Mouse (Mus musculus): Measurements from ENCODE around the gene Cyp4f39. TPM values are rescaled to one million over a fixed set of nuclear protein-coding genes. Genes with fewer than 3 reads are reported as not detected.
"Not testable (repeated sequence)": the region's sequence is repeated elsewhere in the genome, so short reads cannot be mapped to it uniquely, and the experiment has no call there.

Cyp4f39 gene
- polyA plus RNA-seq, 1 experiment from 2014 or later, result 8.9 TPM

DNA sequence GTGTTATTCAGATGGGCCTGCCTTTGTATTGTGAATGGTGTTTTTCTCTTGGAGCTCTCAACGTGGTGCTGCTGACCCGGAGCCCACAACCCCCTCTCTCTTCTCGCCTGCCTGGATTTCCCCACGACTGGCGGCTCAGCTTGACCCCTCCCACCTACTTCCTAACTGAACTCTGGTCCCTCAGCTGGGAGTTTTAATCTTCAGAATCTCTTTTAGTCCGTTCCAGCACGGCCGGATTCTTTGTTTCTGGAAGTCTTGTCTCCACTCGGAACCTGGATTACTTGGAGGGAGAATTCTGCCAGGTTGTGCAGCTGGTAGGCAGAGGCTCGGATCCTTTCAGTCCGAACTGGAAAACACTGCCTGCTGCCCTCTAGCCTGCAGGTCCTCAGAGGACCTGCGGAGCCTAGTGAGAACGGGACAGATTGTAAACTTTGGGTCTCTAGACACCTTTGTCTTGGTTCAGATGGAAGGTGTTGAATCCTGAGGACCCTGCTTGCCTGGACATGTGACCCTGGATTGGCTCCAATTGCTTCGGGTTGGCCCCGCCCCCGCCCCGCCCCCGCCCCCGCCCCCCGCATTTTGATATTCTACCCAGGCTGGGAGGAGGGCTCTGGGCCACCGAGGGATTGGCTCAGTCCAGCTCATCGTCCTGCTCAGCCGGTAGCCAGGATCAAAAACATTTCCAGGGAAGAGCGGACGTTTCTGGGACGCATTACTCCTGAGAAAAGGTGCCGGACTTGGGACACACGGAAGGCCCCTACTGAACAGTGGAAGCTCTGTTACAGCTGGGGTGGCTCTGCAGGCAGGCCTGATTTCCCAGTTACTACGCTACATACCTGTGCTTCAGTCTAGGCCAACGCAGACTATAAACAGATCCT, 53.6 kb downstream of the Cyp4f39 start, which contains the start of gene Cyp4f17:
Gene Cyp4f17 (plus strand): TSS at position 200 of the 878 bp plus-strand sequence.
- no peaks in the 10 kb centered on the region for H3K27me3 ChIP-seq (replicated peaks)
- under 1% methylated on average over 30 of the region's 30 CpGs for WGBS
- no peaks in the 10 kb centered on the region for H3K36me3 ChIP-seq
- H3K9me3 ChIP-seq, result no peaks in the 10 kb centered on the region
- H3K27ac ChIP-seq, result peak within 1 kb of the TSS; percentile 68
- H3K9ac ChIP-seq, result peak within 1 kb of the TSS; percentile 24
- peak; percentile 86 for ATAC-seq (ENCODE audit: insufficient read depth, low FRiP score, low read depth)
- H3K4me1 ChIP-seq, result peaks cover 7% of the 10 kb centered on the region
- H3K4me2 ChIP-seq, result peak within 1 kb of the TSS; percentile 88
- peak within 1 kb of the TSS; percentile 46 for H3K4me3 ChIP-seq (replicated peaks)

DNA sequence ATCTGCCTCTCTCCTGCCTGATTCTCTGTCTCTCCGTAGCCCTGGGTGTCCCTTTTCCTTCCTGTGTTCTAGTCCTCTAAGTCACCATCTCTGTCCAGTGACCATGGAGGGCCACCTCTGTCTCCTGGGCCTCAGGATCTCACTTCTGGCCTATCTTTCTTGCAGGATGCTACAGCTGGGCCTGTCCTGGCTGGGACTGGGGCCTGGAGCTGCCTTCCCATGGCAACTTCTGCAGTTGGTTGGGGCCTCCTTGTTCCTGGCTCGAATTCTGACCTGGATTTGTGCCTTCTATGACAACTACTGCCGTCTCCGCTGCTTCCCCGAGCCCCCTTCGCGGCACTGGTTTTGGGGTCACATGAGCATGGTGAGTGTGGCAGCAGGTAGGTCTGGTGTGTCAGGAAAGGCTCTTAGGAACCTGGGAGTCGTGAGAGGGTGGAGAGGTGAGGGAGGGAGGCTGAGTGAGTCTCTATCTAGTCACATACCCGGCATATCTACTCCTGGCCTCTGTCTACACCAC, 54.3 kb downstream of the Cyp4f39 start:
- Histone ChIP-seq H3K27ac (peak overlapping the region; percentile 56; the same call in 1 of the 2 replicates), H3K4me1 (peaks cover 7% of the 10 kb centered on the region), H3K9ac (peak overlapping the region; percentile 9; the same call in 1 of the 2 replicates), H3K4me3 (replicated peaks) (peak overlapping the region; percentile 46), H3K4me2 (peak overlapping the region; percentile 88), H3K27me3 (replicated peaks) (no peaks in the 10 kb centered on the region), H3K9me3 (no peaks in the 10 kb centered on the region), H3K36me3 (no peaks in the 10 kb centered on the region)
- 0 out of 2 replicates have a peak, but pooled peaks have one; percentile 16 for ATAC-seq (ENCODE audit: insufficient read depth, low FRiP score, low read depth)
- WGBS, result 38% methylated on average over 9 of the region's 9 CpGs

DNA sequence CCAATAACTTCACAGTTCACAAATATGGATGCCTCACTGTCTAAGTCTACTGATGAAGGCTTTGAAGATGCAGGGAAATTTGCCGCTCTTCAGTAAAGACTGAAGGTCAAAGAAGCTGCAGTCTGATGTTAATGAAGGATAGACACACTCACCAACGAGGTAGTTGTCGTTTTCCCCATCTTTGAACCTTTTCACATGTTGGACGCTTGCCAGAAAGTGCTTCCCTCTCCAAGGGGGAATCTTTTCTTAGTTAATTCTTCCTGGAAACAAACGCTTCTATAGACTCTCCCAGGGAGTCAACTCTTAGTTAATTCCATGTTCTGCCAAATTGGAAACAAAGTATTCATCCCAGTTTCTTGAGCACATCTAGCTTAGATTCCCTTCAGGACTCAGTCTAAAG, 63.6 kb downstream of the Cyp4f39 start:
- Histone ChIP-seq H3K9me3 (no peaks in the 10 kb centered on the region), H3K27me3 (replicated peaks) (no peaks in the 10 kb centered on the region), H3K9ac (no peak overlapping the region), H3K4me1 (no peaks in the 10 kb centered on the region), H3K36me3 (no peaks in the 10 kb centered on the region), H3K27ac (no peak overlapping the region), H3K4me2 (no peak overlapping the region), H3K4me3 (replicated peaks) (no peak overlapping the region)
- WGBS, result 75% methylated on average over 5 of the region's 5 CpGs
- no peak for ATAC-seq (ENCODE audit: insufficient read depth, low FRiP score, low read depth)

DNA sequence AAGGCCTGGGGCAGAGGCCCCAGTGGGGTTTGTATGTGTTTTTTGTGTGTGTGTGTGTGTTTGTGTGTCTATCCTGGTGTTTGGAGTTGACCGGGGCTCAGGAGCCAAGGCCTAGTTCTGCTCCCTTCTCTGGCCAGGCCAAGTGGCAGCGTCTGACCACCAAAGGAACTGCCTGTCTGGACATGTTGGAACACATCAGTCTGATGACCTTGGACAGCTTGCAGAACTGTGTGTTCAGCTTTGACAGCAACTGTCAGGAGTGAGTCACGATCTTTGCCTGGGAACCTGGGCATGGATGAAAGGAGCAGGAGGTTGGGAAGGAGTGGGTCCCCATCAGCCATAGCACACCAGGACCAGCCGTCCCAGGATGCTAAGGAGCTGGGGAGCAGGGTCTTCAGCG, 69.5 kb downstream of the Cyp4f39 start:
- H3K4me1 ChIP-seq, result no peaks in the 10 kb centered on the region
- ATAC-seq (ENCODE audit: insufficient read depth, low FRiP score, low read depth), result no peak
- H3K9ac ChIP-seq, result no peak overlapping the region
- no peaks in the 10 kb centered on the region for H3K36me3 ChIP-seq
- H3K27me3 ChIP-seq (replicated peaks), result no peaks in the 10 kb centered on the region
- no peak overlapping the region for H3K4me3 ChIP-seq (replicated peaks)
- no peak overlapping the region for H3K27ac ChIP-seq
- no peaks in the 10 kb centered on the region for H3K9me3 ChIP-seq
- 82% methylated on average over 5 of the region's 5 CpGs for WGBS
- H3K4me2 ChIP-seq, result no peak overlapping the region

DNA sequence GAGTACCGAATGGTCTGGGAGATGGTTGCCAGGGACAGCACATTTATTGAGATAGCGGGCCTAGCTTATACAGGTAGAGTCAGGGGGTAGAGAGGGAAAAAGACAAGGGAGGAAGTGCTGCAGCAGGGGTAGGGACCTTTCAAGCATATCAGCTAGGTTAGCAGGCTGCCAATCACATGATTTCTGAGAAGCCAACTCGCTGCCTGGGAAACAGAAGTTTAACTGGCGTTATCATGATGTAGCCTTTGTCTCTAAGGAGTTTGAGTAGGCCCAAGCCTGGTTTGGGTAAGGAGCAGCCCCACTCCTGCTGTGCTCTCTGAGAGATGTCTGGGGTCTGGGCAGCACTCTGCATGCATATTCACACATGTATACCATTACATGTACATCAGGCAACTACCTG, 69.9 kb downstream of the Cyp4f39 start:
- Histone ChIP-seq H3K27ac (no peak overlapping the region), H3K4me1 (no peaks in the 10 kb centered on the region), H3K4me3 (replicated peaks) (no peak overlapping the region), H3K27me3 (replicated peaks) (no peaks in the 10 kb centered on the region), H3K9me3 (no peaks in the 10 kb centered on the region), H3K9ac (no peak overlapping the region), H3K36me3 (no peaks in the 10 kb centered on the region), H3K4me2 (no peak overlapping the region)
- WGBS, result 93% methylated on average over 4 of the region's 4 CpGs
- ATAC-seq (ENCODE audit: insufficient read depth, low FRiP score, low read depth), result no peak

DNA sequence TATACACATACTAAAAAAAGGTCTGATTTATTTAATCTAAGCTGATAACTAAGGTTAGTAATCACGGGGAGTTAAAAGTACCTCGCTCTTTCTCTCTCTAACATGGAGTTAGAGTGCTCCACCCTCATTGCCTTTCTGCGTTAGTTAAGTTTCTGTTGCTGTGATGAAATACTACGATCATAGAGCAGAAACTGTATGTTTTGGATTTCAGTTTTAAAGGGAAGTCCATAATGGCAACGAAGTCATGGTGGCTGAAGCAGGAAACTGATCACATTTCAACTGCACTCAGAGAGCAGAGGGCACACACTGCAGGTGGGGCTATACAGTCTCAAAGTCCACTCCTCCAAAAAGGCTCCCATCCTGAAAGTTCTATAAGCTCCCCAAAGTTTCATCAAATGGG, 70.3 kb downstream of the Cyp4f39 start:
- Histone ChIP-seq H3K4me2 (no peak overlapping the region), H3K4me1 (no peaks in the 10 kb centered on the region), H3K27me3 (replicated peaks) (no peaks in the 10 kb centered on the region), H3K36me3 (no peaks in the 10 kb centered on the region), H3K9me3 (no peaks in the 10 kb centered on the region), H3K4me3 (replicated peaks) (no peak overlapping the region), H3K27ac (no peak overlapping the region), H3K9ac (no peak overlapping the region)
- WGBS, result 83% methylated on average over 5 of the region's 5 CpGs
- no peak for ATAC-seq (ENCODE audit: insufficient read depth, low FRiP score, low read depth)

DNA sequence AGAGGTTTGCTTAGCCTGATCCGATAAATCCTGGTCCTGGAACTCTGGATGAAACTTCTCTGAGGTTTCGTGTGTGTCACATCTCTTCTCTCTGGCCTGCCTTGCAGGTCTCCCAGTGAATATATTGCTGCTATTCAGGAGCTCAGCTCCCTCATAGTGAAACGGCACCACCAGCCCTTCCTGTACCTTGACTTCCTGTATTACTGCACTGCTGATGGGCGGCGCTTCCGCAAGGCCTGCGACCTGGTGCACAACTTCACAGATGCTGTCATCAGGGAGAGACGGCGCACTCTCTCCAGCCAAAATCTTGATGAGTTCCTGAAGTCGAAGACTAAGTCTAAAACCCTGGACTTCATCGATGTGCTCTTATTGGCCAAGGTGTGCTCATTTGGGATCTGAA, 71.4 kb downstream of the Cyp4f39 start:
- Histone ChIP-seq H3K9ac (no peak overlapping the region), H3K4me1 (no peaks in the 10 kb centered on the region), H3K27ac (no peak overlapping the region), H3K4me3 (replicated peaks) (no peak overlapping the region), H3K36me3 (no peaks in the 10 kb centered on the region), H3K9me3 (no peaks in the 10 kb centered on the region), H3K27me3 (replicated peaks) (no peaks in the 10 kb centered on the region), H3K4me2 (no peak overlapping the region)
- WGBS, result 89% methylated on average over 11 of the region's 11 CpGs
- no peak for ATAC-seq (ENCODE audit: insufficient read depth, low FRiP score, low read depth)

DNA sequence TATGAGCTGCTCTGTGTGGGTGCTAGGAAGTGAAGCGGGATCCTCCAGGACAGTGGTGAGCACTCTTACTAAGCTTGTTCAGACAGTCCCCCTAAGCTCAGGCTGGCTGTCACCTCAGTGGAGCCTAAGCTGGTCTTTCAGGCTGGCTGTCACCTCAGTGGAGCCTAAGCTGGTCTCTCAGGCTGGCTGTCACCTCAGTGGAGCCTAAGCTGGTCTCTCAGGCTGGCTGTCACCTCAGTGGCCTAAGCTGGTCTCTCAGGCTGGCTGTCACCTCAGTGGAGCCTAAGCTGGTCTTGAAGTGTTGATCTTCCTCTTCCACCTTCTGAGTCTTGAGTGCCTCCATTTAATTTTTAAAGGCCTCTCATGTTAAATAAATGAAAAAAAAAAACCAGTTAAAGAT, 73.8 kb downstream of the Cyp4f39 start:
- H3K9me3 ChIP-seq; H3K4me2 ChIP-seq; H3K27me3 ChIP-seq (replicated peaks); ATAC-seq (ENCODE audit: insufficient read depth, low FRiP score, low read depth); H3K9ac ChIP-seq; H3K4me1 ChIP-seq; H3K27ac ChIP-seq; H3K36me3 ChIP-seq; H3K4me3 ChIP-seq (replicated peaks): not testable (repeated sequence)
- WGBS, result 85% methylated on average over 1 of the region's 1 CpGs

DNA sequence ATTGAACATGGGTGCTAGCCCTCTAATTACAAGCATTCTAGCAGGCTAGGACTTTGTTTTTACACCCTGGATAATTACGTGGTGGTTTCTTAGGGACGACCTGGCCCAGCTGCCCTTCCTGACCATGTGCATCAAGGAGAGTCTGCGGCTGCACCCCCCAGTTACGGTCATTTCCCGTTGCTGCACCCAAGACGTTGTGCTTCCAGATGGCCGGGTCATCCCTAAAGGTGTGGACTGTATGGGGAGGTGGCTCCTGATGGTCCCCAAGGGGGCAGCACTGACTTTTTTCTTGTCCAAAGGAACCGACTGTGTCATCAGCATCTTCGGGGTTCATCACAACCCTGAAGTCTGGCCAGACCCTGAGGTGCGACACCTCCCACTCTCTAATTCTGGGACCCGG, 75.2 kb downstream of the Cyp4f39 start:
- no peak overlapping the region for H3K9ac ChIP-seq
- WGBS, result 83% methylated on average over 11 of the region's 11 CpGs
- H3K9me3 ChIP-seq, result no peaks in the 10 kb centered on the region
- H3K27ac ChIP-seq, result no peak overlapping the region
- peak overlapping the region; percentile 50 for H3K4me2 ChIP-seq
- H3K27me3 ChIP-seq (replicated peaks), result no peaks in the 10 kb centered on the region
- no peaks in the 10 kb centered on the region for H3K36me3 ChIP-seq
- no peak for ATAC-seq (ENCODE audit: insufficient read depth, low FRiP score, low read depth)
- no peaks in the 10 kb centered on the region for H3K4me1 ChIP-seq
- no peak overlapping the region for H3K4me3 ChIP-seq (replicated peaks)

DNA sequence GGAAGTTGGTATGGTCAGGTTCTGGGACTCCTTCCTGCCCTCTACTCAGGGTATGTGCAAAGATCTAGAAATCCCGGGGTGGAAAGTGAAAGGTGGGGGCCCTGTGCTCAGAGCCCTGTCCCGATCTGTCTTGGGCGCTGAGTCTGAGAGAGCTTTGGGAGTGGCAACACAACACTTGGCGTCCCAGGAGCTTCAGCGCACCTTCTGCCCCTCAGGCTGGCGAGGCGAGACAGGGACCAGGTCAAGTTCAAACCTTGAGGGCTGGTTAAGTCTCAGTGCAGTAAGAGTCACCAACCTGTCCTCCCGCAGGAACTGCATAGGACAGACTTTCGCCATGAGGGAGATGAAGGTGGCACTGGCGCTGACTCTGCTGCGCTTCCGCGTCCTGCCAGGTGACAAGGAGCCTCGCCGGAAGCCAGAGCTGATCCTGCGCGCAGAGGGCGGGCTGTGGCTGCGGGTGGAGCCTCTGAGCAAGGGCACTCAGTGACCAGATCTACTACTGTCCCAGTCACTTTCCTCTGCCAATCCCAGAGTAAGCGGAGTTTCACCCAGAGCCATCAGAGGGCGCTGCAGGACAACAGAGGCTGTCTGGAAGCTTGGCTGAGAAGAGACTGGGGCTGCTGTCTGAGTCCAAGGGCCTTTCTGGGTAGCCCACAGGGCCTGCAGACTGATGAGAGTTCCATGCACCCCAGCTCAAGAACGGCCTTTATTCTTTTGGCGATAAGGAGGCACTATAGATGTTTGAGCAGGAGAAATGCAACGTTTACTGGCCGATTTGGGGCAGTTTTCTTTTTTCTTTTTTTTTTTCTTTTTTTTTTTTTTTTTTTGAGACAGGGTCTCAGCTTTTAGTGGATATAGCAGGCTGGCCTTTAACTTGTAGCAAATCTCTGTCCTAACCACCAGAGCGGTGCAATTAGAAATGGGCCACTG, 76.2 kb downstream of the Cyp4f39 start:
- Histone ChIP-seq H3K4me2 (peak overlapping the region; percentile 50), H3K27ac (no peak overlapping the region), H3K9ac (no peak overlapping the region), H3K4me1 (no peaks in the 10 kb centered on the region), H3K9me3 (no peaks in the 10 kb centered on the region), H3K4me3 (replicated peaks) (peak overlapping the region; percentile 36), H3K27me3 (replicated peaks) (no peaks in the 10 kb centered on the region), H3K36me3 (no peaks in the 10 kb centered on the region)
- WGBS, result 20% methylated on average over 26 of the region's 26 CpGs
- peak; percentile 93 for ATAC-seq (ENCODE audit: insufficient read depth, low FRiP score, low read depth)

DNA sequence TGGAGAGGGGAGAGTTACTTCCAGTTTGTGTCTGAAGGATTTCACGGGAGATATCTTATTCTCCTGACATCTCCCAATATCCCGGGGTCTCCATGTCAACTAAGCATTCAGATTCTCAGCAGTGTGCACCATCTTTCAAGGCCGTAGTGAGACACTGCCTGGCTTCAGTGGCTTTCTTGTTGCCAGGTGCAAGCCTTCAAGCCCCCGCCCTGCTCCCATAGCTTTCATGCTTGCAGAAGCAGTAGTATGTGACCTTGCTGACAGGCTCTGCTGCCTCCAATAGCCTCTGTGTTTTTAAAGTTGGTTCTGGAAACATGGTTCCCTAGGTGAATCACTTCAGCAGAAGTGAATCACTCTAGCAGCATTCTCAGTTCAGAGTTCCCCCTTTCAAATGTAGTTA, 79.8 kb downstream of the Cyp4f39 start:
- not testable (repeated sequence) for H3K9ac ChIP-seq; H3K4me2 ChIP-seq; H3K4me3 ChIP-seq (replicated peaks); H3K27me3 ChIP-seq (replicated peaks); H3K27ac ChIP-seq; H3K4me1 ChIP-seq; ATAC-seq (ENCODE audit: insufficient read depth, low FRiP score, low read depth); H3K9me3 ChIP-seq; H3K36me3 ChIP-seq
- WGBS, result 59% methylated on average over 4 of the region's 4 CpGs

DNA sequence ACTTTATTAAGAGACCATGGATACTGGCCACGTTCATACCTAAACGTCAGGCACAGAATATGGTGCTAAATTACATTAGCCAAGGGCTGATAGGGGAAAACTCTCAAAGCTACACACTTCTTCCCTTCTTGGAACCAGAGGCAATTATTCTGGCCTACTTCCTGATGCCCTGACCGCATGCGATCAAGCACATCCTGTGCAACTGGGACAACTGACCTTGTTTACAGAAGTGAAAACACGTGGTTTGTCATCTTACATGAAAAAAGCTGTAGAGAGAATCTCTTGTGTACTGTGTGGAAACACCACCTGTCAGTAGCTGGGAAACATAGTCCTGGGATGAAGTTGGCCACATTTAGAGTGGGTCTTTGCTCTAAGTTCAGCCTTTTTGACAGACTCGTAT, 81.5 kb downstream of the Cyp4f39 start:
- H3K9me3 ChIP-seq, result no peaks in the 10 kb centered on the region
- 78% methylated on average over 6 of the region's 6 CpGs for WGBS
- H3K4me1 ChIP-seq, result peaks cover 4% of the 10 kb centered on the region; the same call in 1 of the 2 replicates
- no peak overlapping the region for H3K4me3 ChIP-seq (replicated peaks)
- no peaks in the 10 kb centered on the region for H3K36me3 ChIP-seq
- H3K27me3 ChIP-seq (replicated peaks), result no peaks in the 10 kb centered on the region
- H3K4me2 ChIP-seq, result no peak overlapping the region
- H3K9ac ChIP-seq, result no peak overlapping the region
- H3K27ac ChIP-seq, result no peak overlapping the region
- ATAC-seq (ENCODE audit: insufficient read depth, low FRiP score, low read depth), result no peak
